Mouse (Mus musculus): ENCODE measurements around the gene Des.

GRCm38 (mm10) chr1:75342874-75343416, 17.2 kb upstream of the Des start:
- TF ChIP-seq CTCF (IDR thresholded peaks at IDR 0.05; ENCODE audit: extremely low read depth, insufficient read length, insufficient replicate concordance, low read depth, low read length): peak; percentile 89; the same call in 1 of the 2 replicates
- TF ChIP-seq POLR2A (IDR thresholded peaks at IDR 0.05; ENCODE audit: low read depth, low read length): no peak

All from small intestine, adult 2 months (tissue).